Mouse (Mus musculus) hindbrain, embryonic 13.5 days (tissue): ENCODE measurements around the gene Enpp4. TPM values are rescaled to one million over a fixed set of nuclear protein-coding genes. Genes with fewer than 3 reads are reported as not detected.

Experiments
- ATAC-seq: fragments of 200-750 bp; cut with Nextera tagmentation; 2 replicates; pipeline ENCODE4 v1.8.0; 2017; ENCODE audit warnings: moderate TSS enrichment; ENCODE audit not compliant: low FRiP score
- H3K27ac ChIP-seq: fragments of 300-500 bp; sonication (generic); 2 replicates; pipeline ENCODE4 v1.5.1; 2015; ENCODE audit warnings: inconsistent platforms, mild to moderate bottlenecking, moderate library complexity
- H3K27me3 ChIP-seq: fragments of 300-500 bp; sonication (generic); 2 replicates; pipeline ENCODE4 v1.6.1; 2015; ENCODE audit warnings: mild to moderate bottlenecking, inconsistent platforms
- H3K36me3 ChIP-seq: fragments of 300-500 bp; sonication (generic); 2 replicates; pipeline ENCODE4 v1.6.1; 2015; ENCODE audit warnings: mild to moderate bottlenecking, inconsistent platforms
- H3K4me1 ChIP-seq: fragments of 300-500 bp; sonication (generic); replicated peaks from 2 replicates; pipeline ENCODE4 v1.6.1; 2015; ENCODE audit warnings: inconsistent platforms
- H3K4me2 ChIP-seq: fragments of 300-500 bp; sonication (generic); 2 replicates; pipeline ENCODE4 v1.6.1; 2015; ENCODE audit warnings: inconsistent platforms, mild to moderate bottlenecking, moderate library complexity
- H3K4me3 ChIP-seq: fragments of 300-500 bp; sonication (generic); 2 replicates; pipeline ENCODE4 v1.5.1; 2015; ENCODE audit warnings: mild to moderate bottlenecking, inconsistent platforms
- H3K9ac ChIP-seq: fragments of 300-500 bp; sonication (generic); 2 replicates; pipeline ENCODE4 v1.6.1; 2015; ENCODE audit warnings: mild to moderate bottlenecking, inconsistent platforms
- H3K9me3 ChIP-seq: fragments of 300-500 bp; sonication (generic); 2 replicates; pipeline ENCODE4 v1.6.1; 2016; ENCODE audit warnings: inconsistent platforms
- WGBS: fragments of 180-500 bp; shearing (Covaris S2); methylation state at CpG from one replicate; pipeline ENCODE4 v1.1.7; 2015; 5-methylcytosine and 5-hydroxymethylcytosine counted together
- polyA plus RNA-seq: library from polyadenylated mRNA; unstranded; fragments of >200 nt; fragmentation: Nextera tagmentation; extraction: Ambion mirVana; gene quantifications from 2 replicates; pipeline ENCODE4 v1.2.1, GENCODE M21; 2015

Enpp4 gene
- polyA plus RNA-seq, 1 experiment from 2014 or later = 4.6 TPM

DNA sequence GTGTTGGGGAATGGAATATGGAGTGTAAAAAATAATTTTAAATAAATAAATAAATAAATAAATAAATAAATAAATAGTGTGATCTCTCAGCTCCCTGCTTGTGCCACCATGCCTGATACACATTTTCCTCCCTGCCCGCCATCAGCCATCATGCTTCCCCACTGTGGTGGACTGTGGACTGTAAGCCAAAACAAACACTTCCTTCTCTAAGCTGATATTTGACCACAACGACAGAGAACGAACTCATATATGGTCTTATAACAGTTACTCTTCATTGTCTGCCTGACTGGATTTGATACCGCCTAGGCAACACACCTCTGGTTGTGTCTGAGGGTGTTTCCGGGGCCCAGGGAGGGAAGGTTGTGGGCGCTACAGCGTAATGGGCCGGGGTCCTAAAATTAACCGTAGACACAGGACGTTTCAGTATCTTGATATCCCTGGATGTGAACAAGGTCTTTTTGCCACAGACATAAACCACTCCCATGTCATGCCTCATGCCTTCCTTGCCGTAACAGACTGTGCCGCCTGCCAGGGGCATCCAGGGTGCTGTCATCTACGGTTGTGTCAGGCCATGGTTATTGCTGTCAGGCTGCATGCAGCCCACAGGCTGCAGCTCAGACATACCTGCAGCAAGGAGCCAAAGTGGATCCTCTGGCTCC lies 23.6 kb upstream of the Enpp4 start:
- no peak for ATAC-seq
- no peak overlapping the region for H3K4me2 ChIP-seq
- H3K9me3 ChIP-seq = 0 out of 2 replicates have a peak, but pooled peaks cover 4% of the 10 kb centered on the region
- no peak overlapping the region for H3K27ac ChIP-seq
- no peaks in the 10 kb centered on the region for H3K4me1 ChIP-seq
- H3K36me3 ChIP-seq = no peaks in the 10 kb centered on the region
- 91% methylated on average over 13 of the region's 13 CpGs for WGBS
- peaks cover 3% of the 10 kb centered on the region; the same call in 1 of the 2 replicates for H3K27me3 ChIP-seq
- H3K4me3 ChIP-seq = no peak overlapping the region
- H3K9ac ChIP-seq = no peak overlapping the region

DNA sequence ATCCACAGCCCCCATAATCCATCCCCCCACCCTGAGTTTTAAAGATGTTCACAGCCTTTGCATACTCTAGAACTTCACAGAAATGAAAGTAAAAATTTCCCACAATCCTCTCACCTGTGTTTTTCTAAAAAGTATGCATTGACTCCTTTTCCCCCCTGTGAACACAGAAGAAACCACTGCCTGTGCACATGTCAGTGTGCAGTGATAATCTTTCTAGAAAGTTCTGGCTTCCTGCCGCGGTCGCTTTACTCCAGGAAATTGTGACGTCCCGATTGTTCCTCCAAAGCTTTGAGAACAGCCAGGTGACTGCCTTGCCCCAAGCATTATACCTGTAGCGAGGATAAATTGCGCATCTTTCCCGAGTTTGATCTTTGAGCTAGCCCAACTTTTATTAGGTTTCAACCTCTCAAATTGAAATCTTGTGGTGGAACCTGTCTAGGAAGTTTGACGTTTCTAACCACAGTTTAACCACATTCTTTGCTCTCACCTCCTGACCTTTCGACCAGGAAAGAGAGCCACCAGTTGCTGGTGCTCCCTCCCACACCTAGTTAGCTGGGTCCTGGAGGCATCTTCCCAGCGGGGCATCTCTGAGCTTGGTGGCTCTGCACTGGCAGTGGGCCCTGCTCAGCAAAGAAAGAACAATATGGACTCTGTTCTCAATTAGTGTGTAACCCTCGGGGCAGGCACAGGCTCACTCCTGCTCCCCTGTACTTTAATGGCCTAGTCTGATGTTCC lies 15.9 kb upstream of the Enpp4 start:
- no peaks in the 10 kb centered on the region for H3K36me3 ChIP-seq
- ATAC-seq = no peak
- no peak overlapping the region for H3K4me3 ChIP-seq
- H3K4me1 ChIP-seq = no peaks in the 10 kb centered on the region
- H3K9ac ChIP-seq = no peak overlapping the region
- H3K27me3 ChIP-seq = no peaks in the 10 kb centered on the region
- no peaks in the 10 kb centered on the region for H3K9me3 ChIP-seq
- H3K27ac ChIP-seq = no peak overlapping the region
- no peak overlapping the region for H3K4me2 ChIP-seq
- 79% methylated on average over 12 of the region's 12 CpGs for WGBS

DNA sequence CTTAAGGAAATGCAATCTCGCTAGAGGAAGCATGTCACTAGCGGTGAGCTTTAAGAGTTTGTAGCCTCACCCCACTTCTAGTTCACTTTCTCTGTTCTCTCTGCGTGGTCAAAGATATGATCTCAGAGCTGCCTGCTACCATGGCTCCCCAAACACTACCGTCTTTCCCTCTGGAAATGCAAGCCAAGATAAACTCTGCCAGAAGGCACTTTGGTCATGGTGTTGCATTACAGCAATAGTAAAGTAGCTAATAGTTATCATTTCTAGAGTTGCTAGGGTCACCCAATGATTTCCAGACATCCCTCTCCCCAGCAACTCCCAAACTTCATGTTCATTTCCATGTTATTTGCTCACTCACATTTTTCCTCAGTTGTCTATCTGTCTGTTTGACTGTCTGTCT lies 12.6 kb upstream of the Enpp4 start:
- Histone ChIP-seq H3K9me3 (no peaks in the 10 kb centered on the region), H3K27ac (no peak overlapping the region), H3K4me3 (no peak overlapping the region), H3K27me3 (no peaks in the 10 kb centered on the region), H3K36me3 (no peaks in the 10 kb centered on the region), H3K9ac (no peak overlapping the region), H3K4me1 (no peaks in the 10 kb centered on the region), H3K4me2 (no peak overlapping the region)
- 83% methylated on average over 4 of the region's 4 CpGs for WGBS
- no peak for ATAC-seq

DNA sequence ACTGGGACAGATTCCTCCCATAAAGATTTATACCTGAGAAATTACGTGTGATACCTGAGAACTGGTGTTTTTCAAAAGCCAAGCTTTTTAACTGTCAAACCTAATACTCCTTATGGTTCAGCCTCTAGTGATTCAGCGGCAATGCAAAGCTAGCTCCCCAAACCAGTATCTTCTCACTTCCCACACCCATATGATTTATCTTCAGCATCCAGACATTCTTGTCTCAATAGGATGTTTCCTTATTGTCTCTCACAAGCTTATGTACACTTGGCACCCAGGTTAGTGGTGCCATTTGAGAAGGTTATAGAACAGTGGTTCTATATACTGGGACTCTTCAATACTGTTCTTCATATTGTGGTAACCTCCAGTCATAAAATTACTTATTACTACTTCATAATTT lies 12.1 kb upstream of the Enpp4 start:
- Histone ChIP-seq H3K27ac (no peak overlapping the region), H3K4me1 (no peaks in the 10 kb centered on the region), H3K9ac (no peak overlapping the region), H3K9me3 (no peaks in the 10 kb centered on the region), H3K4me2 (no peak overlapping the region), H3K27me3 (no peaks in the 10 kb centered on the region), H3K4me3 (no peak overlapping the region), H3K36me3 (no peaks in the 10 kb centered on the region)
- WGBS = 81% methylated on average over 2 of the region's 2 CpGs
- no peak for ATAC-seq

DNA sequence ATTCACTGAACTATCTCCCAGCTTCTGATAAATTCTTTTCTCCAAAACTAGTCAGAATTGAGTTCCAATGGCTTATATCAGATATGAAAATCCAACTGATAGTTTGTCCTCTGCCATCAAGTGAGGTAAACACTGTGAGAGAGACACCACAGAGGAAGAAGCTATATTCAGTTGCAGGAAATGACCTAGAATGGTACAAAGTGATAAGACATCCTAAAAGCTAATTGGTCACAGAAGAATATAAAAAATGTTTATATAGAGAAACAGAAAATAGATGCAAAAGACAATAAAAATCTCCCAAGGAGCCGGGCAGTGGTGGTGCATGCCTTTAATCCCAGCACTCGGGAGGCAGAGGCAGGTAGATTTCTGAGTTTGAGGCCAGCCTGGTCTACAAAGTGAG lies 11.0 kb upstream of the Enpp4 start:
- Histone ChIP-seq H3K4me2 (no peak overlapping the region), H3K27ac (no peak overlapping the region), H3K4me1 (no peaks in the 10 kb centered on the region), H3K9me3 (no peaks in the 10 kb centered on the region), H3K9ac (no peak overlapping the region), H3K4me3 (no peak overlapping the region), H3K27me3 (no peaks in the 10 kb centered on the region), H3K36me3 (no peaks in the 10 kb centered on the region)
- 80% methylated on average over 2 of the region's 2 CpGs for WGBS
- no peak for ATAC-seq

DNA sequence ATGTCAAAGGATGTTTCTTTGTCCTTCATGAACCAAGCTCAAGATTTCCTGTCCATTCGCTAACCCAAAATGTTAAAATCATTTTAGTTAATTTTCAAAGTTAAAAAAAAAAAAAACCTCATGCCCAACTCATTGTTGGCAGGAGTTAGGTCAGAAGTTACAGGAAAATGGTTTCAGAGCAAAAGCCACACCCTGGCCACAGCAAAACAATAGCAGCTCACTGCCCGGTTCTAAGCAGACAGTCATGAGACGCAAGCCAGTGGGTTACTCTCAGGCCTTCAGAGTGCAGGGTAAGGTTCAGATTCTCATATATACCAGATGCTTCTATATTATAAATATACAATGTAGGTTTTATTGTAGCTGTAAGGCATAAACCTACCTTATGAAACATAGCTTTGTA lies 2.7 kb upstream of the Enpp4 start:
- Histone ChIP-seq H3K4me1 (peaks cover 8% of the 10 kb centered on the region), H3K27ac (no peak overlapping the region), H3K36me3 (no peaks in the 10 kb centered on the region), H3K4me3 (no peak overlapping the region), H3K4me2 (no peak overlapping the region), H3K27me3 (no peaks in the 10 kb centered on the region; the same call in 1 of the 2 replicates), H3K9me3 (no peaks in the 10 kb centered on the region), H3K9ac (no peak overlapping the region)
- ATAC-seq = no peak
- WGBS = 75% methylated on average over 3 of the region's 3 CpGs

DNA sequence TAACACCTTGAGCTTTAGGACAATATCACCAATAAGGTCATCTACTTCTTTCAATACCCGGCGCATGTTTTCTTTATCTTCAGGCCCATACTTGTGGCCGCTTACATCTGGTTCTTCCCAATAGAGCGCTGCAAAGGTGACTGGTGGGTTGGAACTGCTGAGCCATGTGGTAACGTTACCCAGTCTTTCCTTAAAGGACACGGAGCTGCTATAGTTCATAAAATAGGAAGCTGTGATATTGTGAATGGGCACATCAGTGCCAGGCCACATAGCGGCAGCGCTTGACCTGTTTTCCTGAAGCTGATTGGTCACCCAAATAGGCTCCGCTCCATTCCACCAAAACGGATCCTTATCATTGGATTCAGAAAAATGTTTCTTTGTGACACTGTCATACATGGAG lies 3.6 kb downstream of the Enpp4 start:
- 93% methylated on average over 10 of the region's 10 CpGs for WGBS
- Histone ChIP-seq H3K9ac (no peak overlapping the region), H3K27me3 (no peaks in the 10 kb centered on the region; the same call in 1 of the 2 replicates), H3K36me3 (peaks cover 5% of the 10 kb centered on the region; the same call in 1 of the 2 replicates), H3K4me1 (peaks cover 8% of the 10 kb centered on the region), H3K4me3 (no peak overlapping the region), H3K9me3 (no peaks in the 10 kb centered on the region), H3K4me2 (no peak overlapping the region), H3K27ac (no peak overlapping the region)
- ATAC-seq = no peak

DNA sequence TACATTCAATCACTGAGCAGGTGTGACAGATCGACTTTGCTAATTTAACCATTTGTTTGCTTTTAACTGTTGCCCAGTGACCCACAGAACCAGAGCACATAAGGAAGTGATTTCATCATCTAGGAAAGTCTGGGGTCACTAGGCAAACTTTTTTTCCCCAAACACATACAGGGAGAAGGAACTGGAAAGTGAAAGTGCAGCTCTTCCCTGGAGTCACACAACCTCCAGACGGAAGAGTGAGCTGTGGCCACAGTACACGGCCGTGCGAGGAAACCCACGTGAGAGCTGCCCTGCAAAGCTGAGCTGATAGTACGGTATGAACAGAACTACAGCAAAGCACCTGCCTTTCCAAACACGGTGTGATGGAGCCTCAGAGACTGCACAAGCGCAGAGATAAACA lies 4.7 kb downstream of the Enpp4 start:
- no peak for ATAC-seq
- Histone ChIP-seq H3K27me3 (no peaks in the 10 kb centered on the region; the same call in 1 of the 2 replicates), H3K4me2 (no peak overlapping the region), H3K9me3 (no peaks in the 10 kb centered on the region), H3K4me3 (no peak overlapping the region), H3K4me1 (peaks cover 8% of the 10 kb centered on the region), H3K27ac (no peak overlapping the region), H3K9ac (no peak overlapping the region), H3K36me3 (peaks cover 5% of the 10 kb centered on the region; the same call in 1 of the 2 replicates)
- WGBS = 81% methylated on average over 9 of the region's 9 CpGs

DNA sequence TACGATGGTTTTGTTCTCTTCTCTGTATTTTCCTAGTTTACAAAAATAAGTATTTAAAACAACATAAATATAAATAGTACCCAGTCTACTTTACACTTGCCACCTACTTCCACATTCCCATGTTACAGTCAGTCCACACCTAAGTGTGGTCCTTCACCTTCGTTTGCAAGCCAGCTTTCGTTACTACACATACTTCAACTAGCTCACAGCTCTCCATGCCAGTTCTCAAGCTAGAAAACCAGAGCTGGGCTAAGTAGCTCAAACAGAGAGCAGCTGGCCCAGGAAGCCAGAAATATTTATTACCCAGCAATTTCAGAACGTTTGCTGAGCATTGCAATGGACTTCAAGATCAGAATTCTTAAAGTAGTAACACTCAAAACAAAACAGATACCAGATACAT lies 5.1 kb downstream of the Enpp4 start:
- 79% methylated on average over 4 of the region's 4 CpGs for WGBS
- Histone ChIP-seq H3K27me3 (no peaks in the 10 kb centered on the region; the same call in 1 of the 2 replicates), H3K27ac (no peak overlapping the region), H3K9ac (no peak overlapping the region), H3K4me2 (no peak overlapping the region), H3K4me3 (no peak overlapping the region), H3K36me3 (peaks cover 5% of the 10 kb centered on the region; the same call in 1 of the 2 replicates), H3K9me3 (no peaks in the 10 kb centered on the region), H3K4me1 (peaks cover 8% of the 10 kb centered on the region)
- ATAC-seq = no peak

DNA sequence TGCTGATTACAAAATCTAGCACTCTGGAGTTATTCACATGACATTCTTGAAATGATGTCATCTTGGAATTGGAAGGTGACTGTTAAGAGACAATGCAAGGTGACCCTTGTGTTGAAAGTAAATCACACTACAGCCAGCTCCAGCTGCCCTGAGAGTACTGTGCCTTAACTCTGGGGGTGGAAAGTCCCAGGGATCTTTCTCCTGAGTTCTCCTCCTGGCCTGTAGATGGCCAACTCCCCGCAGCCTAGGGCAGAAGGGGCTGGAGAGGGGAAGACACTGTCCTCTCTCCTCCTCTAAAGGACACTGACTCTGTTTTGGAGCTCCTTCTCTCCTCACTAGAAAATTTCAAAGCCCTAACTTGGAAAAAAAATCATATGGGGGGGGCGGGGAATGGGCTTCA lies 14.1 kb downstream of the Enpp4 start:
- peaks cover 21% of the 10 kb centered on the region for H3K36me3 ChIP-seq
- no peaks in the 10 kb centered on the region for H3K4me1 ChIP-seq
- H3K9ac ChIP-seq = no peak overlapping the region
- no peak overlapping the region for H3K27ac ChIP-seq
- WGBS = 43% methylated on average over 2 of the region's 2 CpGs
- no peaks in the 10 kb centered on the region for H3K9me3 ChIP-seq
- H3K4me3 ChIP-seq = no peak overlapping the region
- H3K27me3 ChIP-seq = no peaks in the 10 kb centered on the region
- H3K4me2 ChIP-seq = no peak overlapping the region
- ATAC-seq = no peak

DNA sequence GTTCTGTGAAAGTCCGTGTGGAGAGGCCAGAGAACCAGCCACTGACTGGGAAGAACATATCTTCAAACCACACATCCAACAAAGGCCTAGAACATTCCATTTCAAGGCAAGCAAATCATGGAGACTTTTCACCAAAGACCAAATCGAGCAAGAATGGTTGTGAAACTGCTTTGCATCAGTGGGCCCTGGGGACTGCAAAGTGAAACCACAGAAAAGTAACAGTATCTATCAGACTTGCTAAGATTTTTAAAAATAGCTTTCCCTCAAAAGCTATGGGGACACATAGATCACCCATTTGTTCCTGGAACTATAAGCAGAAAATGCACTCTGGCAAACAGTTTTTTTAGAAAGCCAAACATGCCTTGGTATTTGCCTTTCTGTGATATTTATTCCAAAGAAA lies 14.7 kb downstream of the Enpp4 start:
- Histone ChIP-seq H3K9ac (no peak overlapping the region), H3K27ac (no peak overlapping the region), H3K4me1 (no peaks in the 10 kb centered on the region), H3K4me3 (no peak overlapping the region), H3K9me3 (no peaks in the 10 kb centered on the region), H3K27me3 (no peaks in the 10 kb centered on the region), H3K36me3 (peaks cover 27% of the 10 kb centered on the region), H3K4me2 (no peak overlapping the region)
- WGBS = 76% methylated on average over 2 of the region's 2 CpGs
- ATAC-seq = no peak

DNA sequence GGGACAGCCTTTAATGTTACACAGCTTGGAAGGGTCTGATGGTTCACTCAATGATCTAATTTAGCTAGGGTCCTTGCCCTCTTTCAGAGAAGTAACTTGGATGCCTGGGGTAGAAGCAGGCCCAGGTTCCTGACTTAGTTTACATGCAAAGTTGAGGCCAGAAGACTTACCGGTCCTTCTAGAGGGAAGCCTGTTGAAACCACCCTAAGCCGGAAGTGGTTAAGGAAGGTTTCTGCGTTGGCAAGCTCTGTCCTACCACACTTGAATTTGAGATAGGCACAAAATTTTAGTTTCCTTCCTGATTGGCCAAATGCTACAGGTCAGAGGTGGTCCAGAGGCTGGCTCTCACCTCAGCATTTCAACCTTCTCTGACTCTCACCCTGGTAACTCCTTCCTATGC lies 17.4 kb downstream of the Enpp4 start:
- Histone ChIP-seq H3K4me3 (no peak overlapping the region), H3K36me3 (peaks cover 54% of the 10 kb centered on the region), H3K9me3 (no peaks in the 10 kb centered on the region), H3K4me1 (no peaks in the 10 kb centered on the region), H3K27me3 (no peaks in the 10 kb centered on the region), H3K4me2 (no peak overlapping the region), H3K27ac (no peak overlapping the region), H3K9ac (no peak overlapping the region)
- no peak for ATAC-seq
- 92% methylated on average over 3 of the region's 3 CpGs for WGBS

DNA sequence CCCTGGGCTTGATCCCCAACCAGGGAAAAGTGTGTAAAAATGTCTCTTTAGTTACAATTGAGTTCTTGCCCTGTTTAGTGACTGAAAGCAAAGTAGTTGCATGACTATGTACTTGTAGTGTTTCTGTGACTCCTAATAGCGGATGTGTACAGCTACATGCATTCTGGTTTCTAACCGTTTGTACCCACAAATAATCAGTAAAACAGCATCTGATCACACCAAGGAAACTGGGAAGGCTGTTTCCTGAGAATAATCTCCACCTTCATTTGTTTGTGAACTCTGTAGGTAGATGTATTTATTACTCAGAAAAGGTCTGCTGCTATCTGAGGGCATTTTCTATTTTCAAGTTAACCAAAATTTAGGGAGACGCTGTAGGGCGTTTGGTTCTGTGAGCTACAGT lies 22.5 kb downstream of the Enpp4 start:
- Histone ChIP-seq H3K36me3 (peaks cover 66% of the 10 kb centered on the region), H3K9ac (no peak overlapping the region), H3K27ac (no peak overlapping the region), H3K4me2 (0 out of 2 replicates have a peak overlapping the region, but pooled peaks have one; percentile 31), H3K9me3 (no peaks in the 10 kb centered on the region), H3K4me3 (no peak overlapping the region), H3K4me1 (peaks cover 28% of the 10 kb centered on the region), H3K27me3 (no peaks in the 10 kb centered on the region)
- 94% methylated on average over 4 of the region's 4 CpGs for WGBS
- no peak for ATAC-seq
